Mouse (Mus musculus) adrenal gland, postnatal 36 days (tissue): ENCODE measurements around the gene Cplx2. TPM values are rescaled to one million over a fixed set of nuclear protein-coding genes. Genes with fewer than 3 reads are reported as not detected.

Experiments used
- DNase-seq, 2 experiments: peaks; one replicate each; pipeline ENCODE4 v3.0.0; 2021; ENCODE audit warnings: mixed read lengths in 1 of 2
- long read RNA-seq, 2 experiments: library from polyadenylated mRNA; stranded (forward); transcript quantifications; one replicate each; pipeline ENCODE4 v2.0.0; 2021; ENCODE audit warnings: borderline sequencing depth in 2 of 2
- total RNA-seq, 2 experiments: library from RNA; stranded (reverse); gene quantifications; 2 replicates each; pipeline ENCODE4 v1.2.3; 2021

Cplx2 gene
- 10 to 100 TPM; 17.9 to 18.6 TPM for total RNA-seq
- long read RNA-seq, experiment 1, partial matches to known transcripts: 0 of 2 reads
- long read RNA-seq, experiment 1, other reads (novel, unspliced or antisense): 2 of 2 reads
- long read RNA-seq, experiment 2, partial matches to known transcripts: 0 of 3 reads
- long read RNA-seq, experiment 2, other reads (novel, unspliced or antisense): 3 of 3 reads

DNA sequence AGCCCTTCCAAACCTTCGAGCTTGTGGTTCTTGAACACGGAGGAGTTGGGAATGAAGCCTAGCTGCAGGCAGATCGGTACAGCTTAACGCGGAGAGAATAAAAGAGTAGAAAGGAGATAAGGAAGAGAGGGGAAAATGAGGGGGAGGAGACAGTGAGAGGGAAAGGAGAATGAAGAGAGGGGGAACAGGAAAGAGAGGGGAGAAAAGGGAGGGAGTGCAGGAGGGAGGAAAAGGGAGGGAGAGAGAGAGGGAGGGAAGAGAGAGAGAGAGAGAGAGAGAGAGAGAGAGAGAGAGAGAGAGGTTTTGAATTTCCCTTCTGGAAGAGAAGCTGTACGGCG lies at the start of gene Cplx2:
TSS of gene Cplx2 (plus strand) at position 301 of the 338 bp plus-strand sequence.
- DNase-seq: no peak

DNA sequence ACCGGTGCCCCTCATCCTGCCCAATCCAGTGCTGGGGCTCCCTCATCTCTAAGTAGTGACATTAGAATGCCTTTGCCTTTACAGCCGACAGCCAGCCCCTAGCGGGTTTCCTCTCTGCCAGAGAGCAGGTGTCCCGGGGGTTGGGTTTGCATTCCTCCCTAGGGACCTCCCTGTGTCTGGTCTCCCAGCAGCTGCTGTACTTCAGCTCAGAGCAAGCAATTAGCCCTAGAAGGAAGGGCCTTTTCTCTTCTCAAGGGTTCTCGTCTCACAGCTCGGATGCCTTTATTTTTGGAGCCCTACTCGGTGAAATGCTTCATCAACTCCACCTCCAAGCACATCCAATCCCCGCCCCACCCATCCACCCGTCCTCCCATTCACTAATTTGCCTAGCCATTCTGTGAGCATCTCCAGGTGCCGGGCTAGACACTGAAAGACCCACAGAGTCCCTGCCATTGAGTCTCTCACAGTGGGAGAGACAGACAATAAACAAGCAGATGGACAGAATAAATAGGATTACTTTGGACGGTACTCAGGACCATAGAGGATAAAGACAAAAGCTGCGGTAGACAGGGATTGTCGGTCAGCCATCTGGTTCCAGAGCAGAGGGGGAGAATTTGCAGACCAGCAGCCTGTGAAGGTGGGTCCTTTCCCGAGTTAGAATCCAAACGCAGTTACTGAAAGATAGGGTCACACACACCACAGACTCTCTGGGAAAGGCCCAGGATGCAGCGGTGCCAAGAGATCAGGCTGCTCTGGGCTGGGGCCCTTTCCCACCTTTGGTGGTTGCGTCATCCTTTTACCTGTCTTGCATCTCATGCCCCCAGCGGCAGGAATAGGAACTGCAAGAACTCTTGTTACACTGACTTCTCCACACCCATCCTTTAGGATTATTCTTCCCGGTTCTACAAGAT lies 48.5 kb upstream of the Cplx2 start:
- DNase-seq: peak; percentile 30 to 62

DNA sequence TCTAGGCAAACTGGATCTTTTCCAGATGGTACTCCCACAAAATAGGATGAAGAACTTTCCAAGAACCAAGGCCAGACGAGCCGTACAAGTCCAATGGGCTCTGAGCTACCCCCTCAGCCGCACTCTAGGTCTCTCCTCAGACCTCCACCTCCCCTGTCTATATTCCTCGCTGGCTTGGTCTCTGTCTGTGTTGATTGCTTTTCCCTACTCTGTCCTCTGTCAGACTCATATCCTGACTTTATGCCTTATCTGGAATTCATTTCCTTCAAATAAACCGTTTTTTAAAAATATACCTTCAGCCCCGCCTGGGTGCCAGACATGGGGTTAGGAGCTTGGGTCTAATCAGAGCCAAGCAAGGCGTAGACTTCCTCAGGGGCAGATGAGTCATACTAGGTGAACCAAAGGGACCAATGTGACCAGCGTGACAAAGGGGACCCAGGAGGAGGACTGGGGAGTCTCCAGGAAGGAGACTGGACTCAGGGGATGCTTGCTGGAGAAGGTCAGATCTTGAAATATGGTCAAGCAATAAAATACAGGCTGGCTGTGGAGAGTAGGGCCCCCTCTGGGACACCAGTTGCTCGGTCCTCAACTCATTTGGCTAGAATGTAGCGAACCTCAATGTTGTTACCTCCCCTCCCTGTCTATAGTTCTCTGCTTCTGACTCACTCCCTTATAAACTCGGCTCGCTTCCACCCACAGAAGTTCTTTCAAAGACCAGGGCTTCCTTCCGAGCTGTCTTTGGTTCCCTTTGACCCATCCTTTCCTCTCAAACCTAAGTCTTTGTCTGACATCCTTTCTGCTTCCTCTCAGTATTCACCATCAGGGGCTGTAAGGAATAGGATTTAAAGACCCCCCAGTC lies 47.6 kb upstream of the Cplx2 start:
- no peak for DNase-seq

DNA sequence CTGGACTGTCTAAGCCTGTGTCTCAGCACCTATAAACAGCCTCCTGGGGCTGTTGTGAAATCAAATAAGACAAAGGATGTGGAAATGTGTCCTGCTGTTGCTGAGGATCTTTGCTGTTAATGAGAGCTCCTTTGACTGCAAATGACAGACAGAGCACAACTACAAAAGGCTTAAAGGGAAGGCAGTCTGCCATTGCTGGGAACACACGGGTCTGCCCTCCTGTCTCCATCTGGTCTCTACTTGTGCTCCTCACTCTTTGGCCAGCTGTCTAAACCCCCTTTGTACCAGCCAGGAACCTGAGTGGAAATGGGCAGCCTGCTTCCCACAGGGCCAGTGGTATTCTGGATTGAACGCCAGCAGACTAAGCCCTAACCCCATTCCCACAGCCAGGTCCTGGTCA lies 47.0 kb upstream of the Cplx2 start:
- DNase-seq: no peak

DNA sequence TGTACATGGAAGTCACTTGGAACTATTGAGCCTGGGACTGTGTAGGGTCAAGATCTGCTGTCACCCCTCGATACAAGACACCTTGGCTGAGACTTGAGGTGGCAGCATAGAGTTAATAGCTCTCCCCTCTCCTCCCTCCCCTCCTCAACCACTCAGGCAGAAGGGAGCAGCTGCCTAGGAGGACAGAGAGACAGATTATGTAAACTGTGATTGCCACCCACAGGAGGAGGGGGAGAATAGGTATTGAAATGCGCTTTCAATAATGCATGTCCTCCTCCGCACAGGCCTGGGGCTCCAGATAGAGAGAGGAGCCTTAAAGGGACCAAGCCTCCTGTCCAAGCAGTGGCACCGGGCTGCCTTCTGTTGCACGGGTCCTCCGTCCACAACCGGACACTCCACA lies 45.3 kb upstream of the Cplx2 start:
- no peak for DNase-seq

DNA sequence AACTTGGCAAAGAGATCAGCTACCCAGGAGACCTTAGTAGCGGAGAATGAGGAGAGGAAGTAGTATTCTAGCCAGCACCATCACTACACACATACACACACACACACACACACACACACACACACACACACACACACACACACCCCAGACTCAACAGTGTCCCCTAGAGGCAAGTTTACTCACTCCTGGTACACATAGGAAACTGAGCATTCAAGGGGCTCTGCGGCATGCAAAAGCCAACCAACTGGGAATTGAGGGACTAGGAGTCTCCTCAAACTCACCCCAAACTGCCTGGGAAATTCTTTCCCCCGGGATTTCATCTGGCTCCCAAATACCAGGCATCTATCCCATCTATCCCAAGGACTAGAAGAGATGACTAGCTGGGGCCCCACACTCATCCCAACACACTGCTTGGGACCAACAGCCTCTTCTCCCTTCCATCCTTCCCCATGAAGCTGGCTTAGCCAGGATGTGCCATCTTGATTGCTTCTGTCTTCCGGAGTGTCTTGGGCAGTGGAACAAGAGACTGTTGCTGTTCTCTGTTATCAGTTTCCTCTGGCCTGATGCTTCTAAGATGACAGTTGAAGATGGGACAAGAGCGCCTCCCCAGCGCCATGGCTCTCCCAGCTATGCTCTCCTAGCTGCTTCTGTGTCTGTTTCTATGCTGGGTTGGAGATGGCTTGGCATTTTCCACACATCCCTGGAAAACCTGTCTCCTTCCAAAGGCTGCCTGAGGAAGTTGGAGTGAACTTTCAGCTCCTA lies 44.3 kb upstream of the Cplx2 start:
- DNase-seq: no peak

DNA sequence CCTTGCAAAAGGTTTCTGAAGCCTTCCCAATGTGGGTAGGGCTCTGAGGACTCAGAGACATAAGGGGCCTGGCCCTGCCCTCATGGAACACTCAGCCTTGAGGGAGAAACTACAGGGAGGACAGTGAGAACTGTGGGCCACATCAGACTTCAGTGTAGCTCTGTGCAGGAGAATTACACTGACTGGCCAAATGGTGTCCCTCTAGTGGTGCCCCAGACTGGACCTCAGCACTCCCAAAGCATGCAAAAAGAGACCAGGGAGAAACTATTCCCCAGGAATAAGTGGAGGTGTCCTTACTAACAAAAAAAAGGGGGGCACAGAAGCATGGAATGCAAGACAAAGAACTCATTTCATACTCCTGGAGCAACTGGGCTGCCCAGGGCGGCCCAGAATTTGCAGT lies 43.1 kb upstream of the Cplx2 start:
- DNase-seq: no peak

DNA sequence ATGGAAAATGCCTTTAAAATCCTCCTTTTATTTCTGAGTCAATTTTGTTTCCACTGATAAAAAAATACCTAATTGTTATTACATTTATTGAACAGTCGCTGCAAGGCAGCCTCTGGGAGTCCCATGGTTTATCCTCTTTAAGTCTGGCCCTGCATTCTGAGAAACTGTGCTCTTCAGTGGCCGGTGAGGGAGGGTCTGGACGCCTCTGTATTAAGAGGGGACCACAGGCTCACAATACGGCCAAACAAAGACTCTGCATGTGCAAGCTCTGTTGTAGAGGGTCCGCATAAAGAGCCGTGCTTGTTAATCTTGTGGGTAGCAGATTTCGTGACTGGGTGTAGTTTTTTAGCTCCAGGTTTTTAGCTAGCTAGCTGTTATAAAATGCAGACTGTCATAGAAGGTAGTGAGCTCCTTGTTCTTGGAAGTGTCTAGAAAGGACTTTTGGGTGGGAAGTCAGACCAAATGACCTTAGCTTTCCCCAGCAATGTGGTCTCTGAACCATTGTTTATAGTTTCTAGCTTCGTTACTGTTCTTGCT lies 42.1 kb upstream of the Cplx2 start:
- no peak for DNase-seq

DNA sequence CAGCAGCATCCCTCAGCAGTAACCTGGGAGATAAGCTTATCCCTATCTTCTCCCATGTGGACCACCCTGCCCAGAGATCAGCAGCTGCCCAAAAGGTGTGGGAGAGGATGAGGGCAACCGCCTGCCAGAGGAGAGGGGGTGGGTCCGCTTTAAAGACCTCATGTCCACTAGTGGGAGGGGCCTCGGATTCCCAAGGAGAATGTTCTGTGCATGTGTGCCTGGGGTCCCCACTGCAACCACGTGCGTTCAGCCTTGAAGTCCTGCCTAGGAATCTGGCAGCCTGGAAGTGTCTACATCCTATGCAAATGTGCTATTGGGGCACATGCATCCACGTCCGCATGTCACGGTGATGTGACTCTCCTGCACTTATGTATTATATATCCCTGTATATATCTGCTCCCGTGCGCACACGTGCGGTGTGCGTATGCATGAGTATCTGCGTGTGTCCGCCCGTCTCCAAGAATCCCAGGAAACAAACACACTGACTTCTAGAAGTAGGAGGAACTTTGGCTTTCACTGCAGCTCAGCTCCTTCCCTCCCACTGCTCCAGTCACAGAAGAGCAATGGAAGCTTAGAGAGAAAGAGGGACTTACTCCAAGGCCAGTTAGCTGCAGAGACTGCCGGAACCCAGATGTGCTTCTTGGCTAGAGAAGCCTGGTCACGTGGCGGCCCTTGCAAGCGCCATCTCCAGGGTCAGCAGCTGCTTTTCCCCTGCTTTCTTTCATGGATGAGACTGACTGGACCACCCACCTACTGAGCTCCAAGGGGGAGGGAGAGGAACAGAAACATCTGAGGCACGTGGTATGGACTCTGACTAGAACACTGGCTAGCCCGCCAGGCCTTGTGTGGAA lies 39.1 kb upstream of the Cplx2 start:
- DNase-seq: peak; percentile 25 to 47

DNA sequence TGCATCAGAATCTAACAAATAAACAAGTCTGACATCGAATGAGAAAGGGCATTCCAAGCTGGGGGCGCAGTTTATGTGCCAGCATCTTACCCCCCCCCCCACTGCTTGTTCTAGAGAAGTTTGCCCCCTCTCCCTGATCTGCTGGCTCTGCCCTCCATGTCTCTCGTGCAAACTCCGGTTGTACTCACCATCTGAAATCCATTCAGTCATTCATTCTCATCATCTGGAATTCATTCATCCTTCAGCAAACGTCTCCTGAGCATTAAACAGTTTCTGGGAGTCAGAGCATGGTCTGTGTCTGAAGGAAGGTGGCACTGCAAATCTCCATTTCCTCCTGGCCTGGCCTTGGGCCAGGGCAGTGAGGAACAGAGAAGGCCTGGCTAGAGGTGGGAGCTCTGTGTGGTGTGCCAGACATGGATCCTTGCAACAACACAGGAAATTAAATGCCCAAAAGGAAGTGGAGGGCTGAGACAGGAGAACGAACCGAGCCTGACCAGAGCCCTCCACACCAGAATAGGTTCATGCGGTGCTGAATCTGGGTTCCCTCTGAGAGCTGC lies 38.1 kb upstream of the Cplx2 start:
- no peak for DNase-seq

DNA sequence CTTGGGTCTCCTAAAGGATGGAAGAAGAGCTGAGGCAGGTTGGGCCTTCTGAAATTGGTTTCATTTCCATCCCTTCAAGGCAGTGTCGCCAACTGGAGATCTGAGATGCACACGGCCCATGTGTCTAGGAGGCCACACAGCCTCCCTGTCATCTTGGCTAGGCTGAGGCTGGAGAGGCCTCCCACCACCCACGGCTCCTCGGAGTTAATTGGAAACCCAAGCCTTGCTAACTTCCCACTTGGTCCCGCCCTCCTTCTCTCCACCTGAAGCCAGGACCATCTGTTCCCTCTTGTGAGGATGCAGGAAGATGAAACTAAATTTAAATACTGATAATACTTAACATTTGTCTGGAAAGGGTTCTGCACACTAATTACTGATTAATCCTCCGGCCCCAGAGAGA lies 34.1 kb upstream of the Cplx2 start:
- DNase-seq: no peak

DNA sequence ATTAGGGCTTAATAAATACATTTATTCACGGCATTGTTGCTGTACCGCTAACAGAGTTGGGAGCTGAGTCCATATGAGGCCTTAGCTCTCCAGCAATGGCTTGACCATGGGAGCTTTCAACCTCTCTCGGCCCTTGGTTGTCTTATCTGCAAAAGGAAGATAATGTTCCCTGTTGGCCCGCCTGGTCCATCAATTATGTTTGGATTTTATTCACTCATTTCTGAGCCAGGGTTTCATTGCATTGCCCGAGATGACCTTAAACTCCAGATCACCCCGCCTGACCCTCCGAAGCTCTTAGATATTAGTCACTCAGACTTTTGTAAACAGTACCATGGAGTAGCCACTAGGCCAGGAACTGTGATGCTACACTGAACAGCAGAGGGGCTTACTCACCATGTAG lies 33.6 kb upstream of the Cplx2 start:
- DNase-seq: peak; percentile 73 to 74

DNA sequence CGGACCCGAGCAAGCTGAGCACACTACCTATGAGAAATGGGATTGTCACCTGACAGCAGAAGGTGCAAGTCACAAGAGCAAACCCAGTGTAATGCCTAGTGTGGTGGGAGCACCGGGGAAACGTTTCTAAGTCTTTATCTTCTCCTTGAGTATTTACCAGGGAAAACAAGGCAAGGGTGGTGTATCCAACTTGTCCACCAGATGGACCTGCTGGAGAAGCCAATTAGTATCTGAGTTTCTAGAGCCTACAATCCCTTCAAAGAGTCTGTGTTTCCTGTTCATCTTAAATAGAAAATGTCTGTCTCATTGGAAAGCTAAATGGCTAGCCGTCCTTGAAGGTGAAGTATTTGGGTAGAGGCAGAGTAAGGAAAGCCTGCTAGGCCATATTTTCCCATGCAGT lies 32.3 kb upstream of the Cplx2 start:
- DNase-seq: no peak

DNA sequence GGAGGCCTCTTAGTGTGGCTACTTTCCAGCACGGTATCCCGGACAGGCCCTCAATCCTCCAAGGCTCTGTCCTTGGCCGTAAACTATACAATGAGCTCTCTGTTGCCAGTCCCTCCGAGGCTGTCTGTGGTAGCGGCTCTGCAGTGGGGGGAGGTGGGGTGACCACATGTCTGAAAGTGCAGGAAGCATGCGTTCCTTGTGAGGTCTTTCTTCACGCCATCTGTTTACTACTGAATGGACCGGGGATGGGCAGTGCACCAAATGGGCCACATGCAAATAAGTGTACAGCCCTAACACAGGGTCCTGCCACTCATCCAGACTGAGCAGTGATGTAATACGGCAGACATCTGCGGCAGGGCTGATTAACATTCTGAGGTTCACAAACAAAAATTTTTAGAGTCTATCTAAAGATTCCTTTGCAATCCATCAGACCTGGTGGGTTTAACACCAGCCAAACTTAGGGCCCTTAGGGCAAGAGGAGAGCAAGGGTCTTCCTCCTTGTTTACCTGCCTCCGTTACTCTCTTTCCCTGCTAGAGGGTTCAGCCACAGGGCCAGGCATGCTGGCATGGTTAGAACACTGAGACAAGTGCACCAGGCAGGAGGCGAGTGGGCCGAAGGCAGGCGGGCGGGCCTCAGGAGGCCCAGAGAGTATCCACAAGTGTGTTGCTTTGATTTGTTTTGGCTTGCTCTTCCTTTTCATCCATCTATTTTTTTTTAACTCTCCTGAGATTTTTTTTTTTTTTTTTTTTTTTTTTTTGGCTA lies 25.1 kb upstream of the Cplx2 start:
- no peak for DNase-seq

DNA sequence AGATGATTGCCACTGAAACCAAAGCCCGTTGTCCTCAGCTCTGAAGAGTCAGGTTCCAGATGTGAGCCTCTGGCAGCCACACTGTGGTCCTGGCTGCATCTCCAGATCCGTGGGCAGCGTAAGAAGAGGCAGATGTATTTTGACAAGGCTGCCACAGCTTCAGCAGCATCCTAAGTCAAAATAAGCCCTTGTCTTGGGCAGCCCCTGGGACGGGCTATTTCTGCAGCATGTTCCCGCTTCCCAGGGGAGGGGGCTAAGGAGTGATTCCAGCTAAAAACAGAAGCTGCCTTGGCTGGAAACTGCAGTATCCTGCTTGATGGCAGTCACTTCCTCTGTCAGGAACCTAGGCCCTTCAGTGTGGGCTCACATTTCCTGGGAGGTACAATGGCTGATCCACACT lies 23.1 kb upstream of the Cplx2 start:
- DNase-seq: no peak

DNA sequence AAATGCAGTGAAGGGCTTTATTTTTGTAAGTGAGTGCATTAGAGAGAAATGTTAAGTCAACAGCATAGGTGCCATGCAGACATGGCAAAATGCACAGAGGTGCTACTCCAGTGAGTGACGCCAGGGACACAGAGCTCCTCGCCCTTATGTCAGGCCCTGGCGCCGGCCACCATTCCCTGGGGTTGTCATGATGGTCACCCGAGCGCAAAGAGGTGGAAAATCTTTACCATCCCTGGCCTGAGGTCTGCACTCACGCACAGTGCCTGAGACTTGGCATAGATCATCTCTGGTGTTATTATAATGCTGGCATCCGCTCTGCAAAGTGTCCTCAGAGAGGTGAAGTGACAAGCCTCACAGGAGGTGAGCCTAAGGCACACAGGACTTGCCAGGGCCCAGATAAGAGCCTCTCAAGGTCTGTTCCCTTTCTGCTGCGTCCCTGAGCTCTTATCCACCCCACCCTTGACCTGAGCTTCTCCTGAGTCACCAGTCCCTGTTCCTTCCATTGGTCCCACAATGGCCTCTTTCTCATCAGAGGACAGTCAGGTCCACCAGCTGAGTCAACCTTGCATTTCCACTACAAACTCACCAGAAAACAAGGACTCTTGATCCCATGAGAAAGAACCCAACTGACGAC lies 21.9 kb upstream of the Cplx2 start:
- DNase-seq: peak; percentile 66 to 68

DNA sequence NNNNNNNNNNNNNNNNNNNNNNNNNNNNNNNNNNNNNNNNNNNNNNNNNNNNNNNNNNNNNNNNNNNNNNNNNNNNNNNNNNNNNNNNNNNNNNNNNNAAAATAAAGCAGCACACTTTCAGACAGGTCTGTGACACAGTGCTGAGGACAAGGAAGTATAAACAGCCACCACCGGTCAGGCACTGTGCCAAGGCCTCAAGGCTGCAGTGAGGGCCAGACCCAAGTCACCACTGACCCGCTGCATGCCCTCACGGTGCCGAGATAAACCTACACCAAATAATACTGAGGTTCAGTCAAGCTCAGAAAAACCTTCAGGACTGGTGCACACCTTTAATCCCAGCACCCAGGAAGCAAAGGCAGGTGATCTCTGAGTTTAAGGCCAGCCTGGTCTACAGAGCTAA lies 13.7 kb upstream of the Cplx2 start:
- peak; percentile 92 for DNase-seq

DNA sequence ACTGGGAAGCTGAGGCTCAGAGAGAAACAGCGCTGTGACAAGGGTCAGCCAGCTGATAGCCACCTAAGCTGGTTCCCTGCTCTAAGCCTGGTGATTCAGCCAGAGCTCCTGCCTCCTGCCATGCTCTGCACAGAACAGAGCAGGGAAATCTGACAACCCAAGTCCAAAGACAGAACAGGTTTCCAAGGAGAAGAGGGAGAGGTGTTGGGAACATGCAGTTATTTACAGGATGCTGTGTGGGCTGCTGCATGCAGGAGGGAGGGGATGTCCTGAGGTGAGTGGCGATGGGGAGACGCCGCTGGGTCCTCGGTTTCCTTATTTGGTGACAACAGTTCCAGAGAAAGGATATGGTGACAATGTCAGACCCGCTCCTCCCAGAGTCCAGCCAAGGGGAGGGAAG lies 12.0 kb upstream of the Cplx2 start:
- DNase-seq: no peak

DNA sequence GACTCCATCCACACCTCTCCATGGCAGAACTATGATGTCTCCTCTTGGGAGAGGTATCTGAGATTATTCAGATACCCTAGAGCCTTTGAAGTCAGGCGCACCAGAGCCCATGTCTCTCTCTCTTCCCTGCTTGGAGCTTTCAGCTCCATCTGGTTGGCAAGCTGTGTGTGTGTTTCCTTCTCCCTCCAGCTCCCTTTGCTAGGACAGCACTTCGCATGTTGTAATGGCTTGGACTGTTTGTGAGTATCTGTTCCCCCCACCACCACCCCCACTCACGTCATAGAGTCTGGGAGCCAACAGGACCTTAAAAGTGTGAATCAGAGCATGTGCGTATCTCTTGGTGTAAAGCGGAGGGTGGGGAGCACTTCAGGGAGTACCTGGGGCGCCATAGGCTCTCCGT lies 6.5 kb upstream of the Cplx2 start:
- DNase-seq: no peak
